Mouse (Mus musculus) adrenal gland, adult 8-10 months (tissue): ENCODE results near the gene Cbl. TPM values are rescaled to one million over a fixed set of nuclear protein-coding genes. Genes with fewer than 3 reads are reported as not detected.

Experiments
- DNase-seq: peaks from one replicate; pipeline ENCODE4 v3.0.0; 2022
- total RNA-seq, 4 experiments: library from RNA; stranded (reverse); gene quantifications; 2 replicates each; pipeline ENCODE4 v1.2.4; 2022

The Cbl gene
- total RNA-seq, 4 experiments from 2014 or later = 30.4 to 52.9 (median 40.1) TPM

GRCm38 (mm10) chr9:44178811-44179210, 55.0 kb downstream of the Cbl start:
- no peak for DNase-seq

GRCm38 (mm10) chr9:44178389-44178788, 55.5 kb downstream of the Cbl start:
- no peak for DNase-seq

- no peak for DNase-seq
These were observed 56.4 kb downstream of the Cbl start for GRCm38 (mm10) chr9:44177405-44177804.

GRCm38 (mm10) chr9:44175957-44176356, 57.9 kb downstream of the Cbl start:
- no peak for DNase-seq

DNA sequence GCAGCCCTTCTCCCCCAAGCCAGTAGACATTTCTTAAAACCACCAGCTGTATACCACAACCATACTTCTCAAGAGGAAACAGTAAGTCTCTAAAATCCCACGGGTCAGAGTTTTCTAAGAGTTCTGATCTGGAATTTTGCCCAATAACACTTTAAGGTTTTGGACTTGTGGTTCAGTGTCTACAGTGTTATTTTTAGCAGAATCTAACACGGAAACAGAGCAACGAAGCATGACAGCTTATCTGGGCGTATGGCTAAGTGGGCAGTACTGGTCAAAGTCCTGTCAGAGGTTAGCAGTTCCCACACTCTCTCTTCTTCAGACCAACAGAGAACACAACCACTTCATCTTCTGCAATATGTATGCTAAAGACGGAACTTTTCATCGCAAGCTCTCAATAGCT, 58.3 kb downstream of the Cbl start:
- no peak for DNase-seq

- peak; percentile 60 for DNase-seq
These were observed 63.1 kb downstream of the Cbl start for GRCm38 (mm10) chr9:44170691-44171151.

DNA sequence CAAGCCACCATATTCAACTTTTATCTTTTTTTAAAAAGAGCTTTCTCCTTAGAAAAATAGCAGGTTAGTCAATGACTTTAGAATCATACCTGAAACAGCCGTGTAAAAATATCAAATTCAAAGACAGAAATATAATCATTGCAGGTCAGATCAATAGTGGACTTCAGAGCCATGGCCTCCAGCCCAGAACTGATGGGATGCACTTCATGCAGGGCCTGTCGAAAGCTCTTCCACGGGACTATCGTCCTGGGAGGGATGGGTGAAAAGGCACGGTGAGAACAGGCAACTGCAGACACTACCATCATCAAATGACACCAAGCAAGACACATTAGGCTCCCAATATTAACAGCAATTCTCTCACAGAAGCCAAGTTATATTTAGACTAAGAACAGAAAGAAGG, 64.9 kb downstream of the Cbl start:
- no peak for DNase-seq

DNA sequence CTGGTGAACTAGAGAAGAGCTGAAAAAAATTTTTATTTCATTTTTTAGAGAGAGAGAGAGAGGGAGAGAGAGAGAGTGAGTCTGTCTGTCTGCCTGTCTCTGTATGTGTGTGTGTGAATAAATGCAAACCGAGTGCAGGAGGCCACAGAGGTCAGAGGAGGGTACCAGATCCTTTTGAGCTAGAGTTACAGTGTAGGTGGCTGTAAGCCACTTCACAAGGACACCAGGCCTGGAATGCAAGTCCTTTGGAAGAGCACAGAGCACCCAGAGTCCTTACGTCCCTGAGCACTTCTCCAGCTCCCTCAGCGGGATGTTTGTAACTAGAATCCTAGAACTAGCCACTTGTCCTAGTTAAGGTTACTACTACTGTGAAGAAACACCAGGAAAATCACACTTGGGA, 74.0 kb downstream of the Cbl start:
- no peak for DNase-seq

DNA sequence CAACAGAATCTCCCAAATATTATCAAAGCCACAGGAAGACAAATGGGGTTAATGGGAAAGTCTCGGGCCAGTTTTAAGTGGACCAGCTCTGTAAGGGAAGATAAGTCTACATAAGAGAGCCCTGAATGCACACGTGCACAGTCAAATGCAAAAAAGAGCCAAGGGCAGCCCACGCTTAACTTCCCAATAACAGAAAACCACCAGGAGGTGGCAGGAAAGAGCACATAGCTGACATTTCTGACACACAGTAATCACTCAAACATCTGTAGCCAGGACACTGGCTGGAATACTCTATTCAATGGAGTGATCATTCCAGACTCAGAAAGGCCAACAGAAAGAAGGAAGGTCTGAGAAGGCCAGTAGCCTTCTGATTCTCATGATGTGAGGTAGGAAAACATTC, 86.6 kb downstream of the Cbl start:
- DNase-seq = no peak

DNA sequence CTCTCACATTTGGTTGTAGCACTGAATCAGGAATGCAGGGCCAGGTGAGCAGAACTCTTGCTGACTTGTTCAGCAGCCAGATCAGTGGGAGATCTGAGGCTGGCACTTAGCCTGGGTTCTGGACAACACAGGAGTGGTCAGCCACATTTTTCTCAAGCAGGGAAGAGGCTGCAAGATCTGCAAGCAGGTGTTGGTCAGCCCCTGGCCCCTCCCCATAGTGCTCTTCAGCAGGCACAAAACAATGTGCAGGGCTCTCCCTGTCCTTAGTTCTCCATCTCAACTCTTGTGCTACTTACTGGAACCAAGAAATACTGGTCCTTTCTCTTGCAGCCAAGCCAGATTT, 89.2 kb downstream of the Cbl start:
- DNase-seq = no peak

DNA sequence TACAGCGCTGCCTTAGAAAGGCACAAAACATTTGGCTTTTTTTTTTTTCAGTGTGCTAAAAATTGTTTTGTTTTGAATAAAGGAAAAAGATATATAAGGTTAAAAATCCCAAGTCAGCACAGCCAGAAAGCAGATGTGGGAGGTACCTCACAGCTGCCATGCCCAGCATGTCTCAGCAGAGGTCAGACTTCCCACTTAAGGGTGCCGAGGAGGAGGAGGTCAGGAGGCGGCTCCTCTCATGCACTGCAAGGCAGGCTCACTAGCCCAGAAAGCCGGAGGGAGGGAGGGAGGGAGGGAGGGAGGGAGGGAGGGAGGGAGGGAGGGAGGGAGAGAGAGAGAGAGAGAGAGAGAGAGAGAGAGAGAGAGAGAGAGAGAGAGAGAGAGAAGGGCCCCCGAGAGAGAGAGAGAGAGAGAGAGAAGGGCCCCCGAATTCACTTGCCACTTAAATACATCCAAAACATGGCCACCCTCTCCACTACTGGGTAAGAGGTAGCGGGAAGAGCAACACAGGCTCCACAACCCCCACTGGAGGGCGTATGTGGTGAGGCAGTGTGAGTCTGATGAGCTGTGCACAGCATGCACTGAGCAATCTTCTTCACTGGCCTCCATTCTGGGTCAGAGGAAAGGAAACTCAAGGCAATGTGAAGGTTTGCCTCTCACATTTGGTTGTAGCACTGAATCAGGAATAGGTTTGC, 89.7 kb downstream of the Cbl start:
- DNase-seq = no peak

- DNase-seq = no peak
These were observed 90.4 kb downstream of the Cbl start for GRCm38 (mm10) chr9:44143421-44143820.

DNA sequence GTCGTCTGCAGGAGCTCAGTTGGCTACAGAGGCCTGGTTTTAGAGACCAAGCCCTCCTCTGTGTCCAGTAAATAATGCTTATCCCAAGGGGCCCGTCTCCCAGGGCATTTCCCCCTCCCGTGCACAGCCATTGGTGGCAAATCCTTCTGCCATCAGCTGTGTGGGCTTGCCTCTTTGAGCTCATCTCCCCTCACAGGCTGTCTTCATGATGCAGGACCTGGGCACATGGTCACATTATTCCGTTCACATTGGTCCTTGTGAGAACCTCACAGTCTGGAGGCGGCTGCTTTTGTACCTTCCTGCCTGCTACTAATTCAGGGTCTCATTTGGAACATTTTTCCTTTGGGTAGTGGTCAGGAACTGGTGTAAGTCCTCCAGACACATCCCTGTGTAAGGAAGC, 91.9 kb downstream of the Cbl start:
- DNase-seq = no peak

GRCm38 (mm10) chr9:44137846-44138245, 96.0 kb downstream of the Cbl start:
- no peak for DNase-seq

DNA sequence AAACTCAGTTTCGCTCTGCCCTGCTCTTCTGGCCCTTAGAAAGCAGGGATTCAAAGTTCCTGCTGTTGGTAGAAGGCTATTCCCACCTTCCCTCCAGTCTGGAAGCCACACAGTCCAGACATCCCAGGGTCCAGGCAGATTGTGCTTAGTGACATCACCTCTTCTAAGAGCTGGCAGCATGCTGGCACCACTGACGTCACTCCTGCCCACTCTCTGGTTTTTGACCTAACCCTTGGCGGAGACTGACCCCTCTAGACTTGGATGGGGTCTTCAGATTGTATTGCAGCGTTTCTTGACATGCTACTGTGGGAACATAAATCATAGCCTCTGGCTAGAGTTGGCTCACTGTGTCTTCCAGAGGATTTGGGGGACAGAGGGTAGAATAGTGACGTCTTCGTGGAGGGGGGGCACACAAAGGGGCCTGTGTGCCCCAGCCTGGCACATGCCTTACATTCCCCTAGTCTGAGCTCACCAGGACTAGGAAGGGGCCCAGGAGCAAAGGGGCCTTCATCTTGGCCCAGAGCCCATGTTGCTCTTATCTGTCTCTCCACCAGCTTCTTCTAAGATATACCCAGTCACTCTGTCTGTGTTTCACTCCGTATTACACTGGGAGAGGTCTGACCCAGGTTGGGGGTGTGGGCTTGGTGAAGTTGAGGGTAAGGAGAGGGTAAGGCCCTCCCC, 98.0 kb downstream of the Cbl start:
- no peak for DNase-seq

DNA sequence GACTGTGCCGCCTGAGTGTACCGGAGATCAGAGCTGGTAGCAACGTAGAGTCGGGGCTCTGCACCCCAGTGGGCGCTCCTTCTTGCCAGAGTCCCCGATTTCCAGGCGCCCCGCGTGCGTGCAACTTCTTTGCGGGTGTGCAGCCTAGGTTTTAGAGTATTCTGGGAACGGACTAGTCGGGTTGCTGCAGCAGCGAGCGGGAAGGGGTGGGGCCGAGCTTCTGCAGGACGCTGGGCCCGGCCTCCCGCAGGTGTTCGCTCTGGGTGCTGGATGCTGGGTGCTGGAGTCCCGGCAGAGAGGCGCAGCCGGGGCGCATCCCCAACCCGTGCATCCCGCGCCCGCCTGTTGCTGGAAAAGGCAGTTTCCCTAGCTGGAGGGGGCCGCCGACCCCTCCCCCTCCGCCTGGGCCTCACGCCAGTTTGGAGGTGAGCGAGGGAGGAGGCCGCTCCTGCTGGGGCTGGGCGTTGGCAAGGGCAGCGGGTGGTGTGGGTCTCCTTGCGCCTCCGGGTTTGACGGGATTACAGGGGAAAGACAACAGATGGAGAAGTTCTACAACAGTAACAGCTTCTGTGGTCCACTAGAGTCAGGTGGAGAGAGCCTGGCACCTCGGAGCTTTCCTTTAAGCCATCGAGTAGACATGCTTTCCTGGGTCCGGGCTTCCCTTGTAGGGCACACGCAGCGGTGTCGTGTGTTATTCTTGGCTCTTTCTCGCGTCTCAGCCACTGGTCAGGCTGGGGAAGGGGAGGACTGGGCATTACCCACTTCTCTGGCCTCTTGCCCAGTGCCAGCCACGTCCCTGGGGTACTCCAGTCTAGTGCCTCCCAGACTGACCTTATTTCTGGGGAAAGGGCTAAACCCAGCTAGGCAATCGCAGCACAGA, 98.8 kb downstream of the Cbl start:
- peak; percentile 51 for DNase-seq

DNA sequence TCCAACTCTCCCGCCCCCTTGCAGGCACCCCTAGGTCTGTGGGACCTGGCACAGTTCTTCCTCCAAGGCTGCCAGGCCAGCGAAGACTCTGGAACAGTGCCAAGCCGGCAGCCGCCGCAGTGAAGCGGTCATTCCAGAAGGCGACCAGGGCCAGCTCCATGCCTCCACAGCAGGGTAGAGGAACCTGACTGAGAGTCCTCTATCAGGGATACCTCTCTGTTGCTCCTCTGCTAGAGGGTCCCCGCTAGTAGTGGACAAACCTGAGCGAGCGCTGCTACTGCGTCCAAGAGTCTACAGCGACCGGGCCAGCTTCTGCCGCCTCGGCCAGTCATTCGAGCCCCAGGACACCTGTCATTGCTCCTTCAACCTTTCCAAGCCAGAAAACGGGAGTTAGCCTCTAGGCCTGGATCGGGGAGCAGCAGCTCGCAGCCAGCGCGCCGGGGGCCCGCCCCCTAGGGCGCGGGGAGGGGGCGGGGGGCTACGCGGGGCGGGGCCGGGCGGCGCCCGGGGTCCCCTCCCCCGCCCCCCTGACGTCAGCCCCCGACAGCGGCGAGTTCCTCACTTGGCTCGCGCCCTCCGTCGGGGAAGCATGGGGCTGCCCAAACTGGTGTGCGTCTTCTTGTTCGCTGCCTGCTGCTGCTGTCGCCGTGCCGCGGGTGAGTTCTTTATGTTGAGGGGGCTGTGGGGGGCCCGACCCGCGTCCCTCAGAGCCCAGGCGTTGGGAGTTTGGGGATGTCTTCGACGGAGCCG, 99.6 kb downstream of the Cbl start, which contains the start of gene Mcam:
Mcam (plus strand) TSS at position 369 of the 750 bp plus-strand sequence.
- DNase-seq = peak; percentile 63

DNA sequence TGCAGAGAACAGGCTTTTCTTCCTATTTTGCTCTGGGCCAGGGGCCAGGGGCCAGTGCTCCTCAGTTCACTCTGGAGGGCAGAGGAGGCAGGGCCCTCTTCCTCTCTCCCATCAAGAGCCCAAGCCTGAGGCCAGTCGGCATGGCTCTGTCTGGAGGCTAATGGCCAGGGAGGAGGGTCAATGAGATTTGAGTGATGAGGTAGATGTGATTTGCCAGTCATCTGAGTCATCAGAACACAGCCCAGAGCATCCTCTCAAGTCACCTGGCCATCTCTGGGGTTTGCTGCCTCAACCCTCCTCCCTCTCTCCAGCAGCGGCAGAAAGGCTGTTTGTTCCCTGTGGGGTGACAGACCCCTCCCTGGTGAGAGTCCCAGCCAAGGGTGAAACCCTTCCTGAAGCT, 100.6 kb downstream of the Cbl start:
- no peak for DNase-seq

DNA sequence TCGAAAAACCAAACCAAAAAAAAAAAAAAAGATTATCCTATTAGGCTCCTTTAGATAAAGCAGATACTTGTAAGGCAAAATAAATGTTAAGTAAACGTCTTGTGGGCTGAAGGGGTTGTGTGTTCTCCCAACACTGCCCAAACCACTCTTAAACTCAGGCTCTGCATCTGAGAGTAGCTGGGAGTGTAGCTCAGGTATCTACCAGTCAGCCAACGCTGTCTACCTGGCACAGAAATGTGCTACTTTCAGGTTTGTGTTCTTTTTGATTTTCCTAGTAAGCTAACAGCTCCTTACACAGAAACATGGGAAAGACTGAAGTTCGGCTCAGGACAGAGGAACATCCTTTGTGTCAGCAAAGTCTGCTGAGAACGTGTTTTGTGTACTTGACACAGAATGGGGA, 101.6 kb downstream of the Cbl start:
- no peak for DNase-seq

DNA sequence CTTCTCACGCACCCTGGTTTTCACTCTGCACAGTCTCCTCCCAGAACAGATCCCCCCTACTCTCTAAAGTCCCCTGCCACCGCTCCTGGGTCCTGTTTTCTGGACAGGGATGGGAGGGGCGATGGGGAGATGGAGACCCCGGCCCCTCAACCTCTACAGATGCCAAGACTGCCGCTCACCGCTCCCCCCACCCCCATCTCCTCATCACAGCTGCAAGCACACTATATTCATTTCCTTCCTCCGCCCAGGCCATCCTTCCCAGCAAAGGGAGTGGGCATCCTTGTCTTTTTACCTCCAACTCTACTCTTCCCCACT, 102.6 kb downstream of the Cbl start:
- DNase-seq = no peak

- DNase-seq = no peak
These were observed 103.1 kb downstream of the Cbl start for GRCm38 (mm10) chr9:44130581-44131275.

DNA sequence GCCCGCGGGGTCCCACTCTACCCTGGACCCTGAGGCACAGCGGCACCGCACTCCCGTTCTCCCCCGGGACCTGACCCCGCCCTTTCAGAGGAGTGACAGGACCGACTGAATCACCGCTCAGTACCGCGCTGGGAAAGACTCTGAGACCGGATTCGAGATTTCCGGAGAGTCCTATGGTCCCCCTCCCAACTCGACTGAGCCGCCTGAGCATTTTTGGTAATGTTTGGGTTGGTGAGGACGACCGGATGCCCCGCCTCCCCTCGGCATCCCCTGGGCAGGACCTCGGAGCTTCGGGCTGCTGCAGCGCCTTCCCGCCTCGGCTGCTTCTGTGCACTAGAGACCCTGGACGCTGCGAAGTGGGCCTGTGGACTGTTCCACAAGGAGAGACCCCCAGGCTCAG, 103.8 kb downstream of the Cbl start:
- DNase-seq = peak; percentile 74
